Mouse (Mus musculus) sigmoid colon, adult 10 weeks (tissue): ENCODE measurements around the gene Otol1. TPM values are rescaled to one million over a fixed set of nuclear protein-coding genes. Genes with fewer than 3 reads are reported as not detected.

ENCODE experiments used
- polyA plus RNA-seq: library from polyadenylated mRNA; stranded (reverse); fragments of 350-450 nt; fragmentation: Illumina TruSeq; extraction: RNeasy Lipid Tissue Mini Kit (QIAGEN cat#74804); gene quantifications from one replicate; pipeline ENCODE4 v1.2.3, GENCODE M21; 2014; ENCODE audit warnings: low read depth, low replicate concordance

The Otol1 gene
- polyA plus RNA-seq, result not detected

DNA sequence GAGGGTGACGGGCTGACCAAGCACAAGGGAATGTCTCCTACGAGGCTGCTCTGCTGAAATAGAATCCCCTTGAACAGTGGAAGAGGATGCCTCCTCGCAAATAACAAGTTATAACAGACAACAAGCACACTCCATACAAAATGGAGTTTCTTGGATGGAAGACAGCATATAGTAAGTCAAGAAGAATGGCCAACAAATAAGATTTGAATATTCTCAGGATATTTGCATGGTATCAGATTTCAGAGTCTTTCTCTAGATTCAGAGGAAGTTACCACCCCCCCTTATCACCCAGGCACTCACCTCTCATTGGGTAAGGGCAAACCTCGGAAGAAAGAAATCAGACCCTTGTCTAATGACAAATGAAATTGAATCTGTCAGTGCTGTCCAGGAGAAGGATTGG is at the start of gene Otol1:
Otol1 (plus strand) TSS at position 301 of the 400 bp plus-strand sequence.

Other genes starting within 250 kb of the Otol1 start
- 110 TPM for gene Sptssb, start 147.7 kb upstream of the Otol1 start, polyA plus RNA-seq